Mouse (Mus musculus): ENCODE data around the gene Ctps2.
"Not testable (repeated sequence)": the region's sequence is repeated elsewhere in the genome, so short reads cannot be mapped to it uniquely, and the experiment has no call there.

The Ctps2 gene

GRCm38 (mm10) chrX:162900938-162901337, at the start of gene Ctps2:
Gene Ctps2, plus strand, starts transcription at chrX:162901238.
- no peak for DNase-seq (ENCODE audit: low read depth, low spot score)

- DNase-seq (ENCODE audit: low read depth, low spot score), result no peak
These were observed 32.6 kb upstream of the Ctps2 start for GRCm38 (mm10) chrX:162868294-162868965.

DNA sequence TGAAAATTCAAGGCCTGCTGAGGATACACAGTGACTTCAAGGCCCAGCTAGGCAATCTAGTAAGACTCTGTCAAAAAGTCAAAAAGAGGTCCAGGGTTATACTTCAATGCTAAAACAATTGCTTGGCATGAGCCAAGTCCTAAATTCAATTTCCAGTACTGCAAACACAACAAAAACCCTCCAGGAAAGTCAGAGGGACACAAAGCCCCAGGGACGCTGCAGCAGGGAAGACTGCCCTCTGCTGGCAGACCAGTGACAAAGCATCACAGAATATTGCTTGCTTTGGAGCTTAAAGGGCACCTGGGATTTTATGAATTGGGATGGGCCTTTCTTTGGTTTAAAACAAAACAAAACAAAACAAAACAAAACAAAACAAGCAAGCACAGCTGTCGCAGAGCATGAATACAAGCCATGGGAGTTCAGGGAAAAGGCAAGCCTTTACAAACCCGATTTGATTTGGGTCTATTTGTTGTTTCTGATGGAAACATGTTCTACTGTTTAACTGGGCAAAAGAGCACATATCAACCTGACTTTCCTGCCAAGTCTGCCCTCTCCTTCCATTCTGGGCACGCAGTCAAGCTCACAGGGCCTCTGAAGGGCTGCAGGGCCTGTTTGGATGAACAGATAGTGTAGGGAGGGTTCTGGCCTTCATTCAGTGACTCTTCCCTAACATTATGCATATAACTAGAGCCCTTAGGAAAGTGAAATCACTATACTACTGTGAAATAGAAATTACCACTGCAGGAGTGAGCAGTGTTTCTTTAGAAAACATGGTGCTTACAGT, 29.1 kb upstream of the Ctps2 start:
- no peak for DNase-seq (ENCODE audit: low read depth, low spot score)

- DNase-seq (ENCODE audit: low read depth, low spot score), result no peak
These were observed 27.3 kb upstream of the Ctps2 start for GRCm38 (mm10) chrX:162873761-162874160.

DNA sequence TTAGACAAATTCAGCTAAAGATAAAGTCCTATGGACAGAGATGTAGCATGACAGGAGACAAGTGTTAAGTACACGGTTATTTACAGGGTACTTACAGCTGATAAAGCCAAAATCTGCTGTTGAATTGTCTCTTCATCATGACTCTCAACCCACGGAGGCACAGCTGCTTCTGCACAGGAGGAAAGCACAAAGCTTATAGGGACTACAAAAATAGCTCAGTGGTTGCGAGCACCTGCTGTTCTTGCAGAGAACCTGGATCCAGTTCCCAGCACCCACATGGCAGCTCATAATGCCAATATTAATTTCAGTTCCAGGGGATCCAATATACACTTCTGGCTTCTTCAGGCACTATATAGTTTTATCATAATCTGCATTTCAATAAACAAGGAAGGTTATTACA, 22.8 kb upstream of the Ctps2 start:
- DNase-seq (ENCODE audit: low read depth, low spot score), result no peak

- DNase-seq (ENCODE audit: low read depth, low spot score), result peak; percentile 67
These were observed 13.0 kb upstream of the Ctps2 start, which contains the start of gene Syap1 for GRCm38 (mm10) chrX:162887931-162888511. Gene Syap1, minus strand, starts transcription at chrX:162888447.

GRCm38 (mm10) chrX:162888575-162889223, 12.3 kb upstream of the Ctps2 start:
- not testable (repeated sequence) for DNase-seq (ENCODE audit: low read depth, low spot score)

DNA sequence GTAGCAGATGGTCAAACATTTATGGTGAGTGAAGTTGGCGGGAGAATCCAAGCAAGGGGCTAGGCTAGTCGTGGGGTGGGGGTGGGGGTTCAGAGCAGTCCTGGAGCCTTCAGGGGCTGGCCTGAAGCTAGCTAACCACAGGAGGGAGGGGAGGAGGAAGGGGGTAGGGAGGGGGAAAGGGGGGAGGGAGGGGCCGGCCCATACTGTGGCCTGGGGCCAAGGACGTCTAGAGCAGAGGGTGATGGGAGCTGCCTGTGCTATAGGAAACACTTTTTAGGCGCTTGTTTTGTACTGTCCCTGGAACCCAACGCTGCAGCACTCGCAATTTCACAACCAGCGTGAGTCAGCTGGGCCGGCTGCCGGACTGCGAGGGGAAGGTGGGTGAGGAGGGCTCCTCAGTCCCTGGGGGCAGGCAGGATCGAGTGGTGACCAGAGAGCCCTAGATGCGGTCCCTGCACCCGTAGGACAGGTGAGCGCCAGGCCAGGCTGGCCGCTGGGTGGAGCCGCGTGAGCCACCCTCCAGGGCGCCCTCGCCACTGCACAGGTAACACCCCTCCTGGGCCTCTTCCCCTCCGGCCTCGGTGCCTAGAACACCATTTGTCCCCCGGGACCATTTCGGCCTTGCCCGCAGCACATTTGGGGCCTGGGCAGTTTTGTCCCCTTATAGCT, 467 bp downstream of the Ctps2 start:
- DNase-seq (ENCODE audit: low read depth, low spot score), result no peak

DNA sequence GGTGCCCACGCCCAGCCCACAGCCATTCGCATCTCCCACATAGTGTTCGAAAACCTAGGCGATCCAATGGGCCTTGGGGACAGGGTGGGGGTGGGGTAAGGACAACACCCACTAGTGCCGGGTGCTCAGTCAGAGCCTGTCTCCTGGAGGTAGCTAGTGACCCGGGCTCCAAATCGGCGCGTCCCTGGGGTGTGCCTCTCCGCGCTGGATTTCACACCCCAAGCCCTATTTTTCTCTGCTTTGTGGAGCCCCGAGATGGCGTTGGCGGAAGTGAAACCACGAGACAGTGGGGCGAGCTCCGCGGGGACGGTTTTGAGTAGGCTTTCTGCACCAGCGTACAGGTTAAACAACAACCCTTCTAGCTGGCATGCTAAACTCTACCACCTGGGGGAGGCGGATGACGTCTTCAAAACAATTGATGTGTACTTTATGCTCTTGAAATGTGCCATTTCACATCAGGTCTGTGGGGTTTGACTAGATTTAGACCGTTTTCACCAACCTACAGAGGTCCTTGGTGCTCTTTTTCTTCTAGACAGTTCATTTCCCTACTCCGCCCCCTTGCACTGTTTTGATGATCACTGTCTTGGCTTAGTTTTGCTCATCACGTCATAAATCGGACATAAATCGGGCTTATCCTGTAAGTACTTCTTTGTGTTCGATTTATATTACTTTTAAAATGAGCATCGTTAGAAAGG, 1.1 kb downstream of the Ctps2 start:
- no peak for DNase-seq (ENCODE audit: low read depth, low spot score)

DNA sequence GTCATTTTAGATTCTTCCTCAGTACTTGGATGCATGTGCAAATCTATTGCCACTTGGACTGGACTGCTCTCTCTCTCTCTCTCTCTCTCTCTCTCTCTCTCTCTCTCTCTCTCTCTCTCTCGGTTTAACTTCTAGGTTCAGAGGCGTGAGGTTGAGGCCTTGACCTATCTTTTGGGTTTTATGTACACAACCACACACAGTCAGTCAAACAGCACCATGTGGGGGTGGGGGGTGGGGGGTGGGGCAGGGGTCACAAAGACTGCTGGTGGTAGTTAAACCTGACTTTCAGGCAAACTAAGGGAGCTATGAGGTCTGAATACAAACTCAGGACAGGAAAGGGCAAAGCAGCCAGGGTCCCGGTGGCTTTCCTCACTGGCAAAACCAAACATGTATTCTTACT, 6.5 kb downstream of the Ctps2 start:
- no peak for DNase-seq (ENCODE audit: low read depth, low spot score)

GRCm38 (mm10) chrX:162913651-162914050, 12.6 kb downstream of the Ctps2 start:
- DNase-seq (ENCODE audit: low read depth, low spot score), result no peak

GRCm38 (mm10) chrX:162915697-162916096, 14.7 kb downstream of the Ctps2 start:
- DNase-seq (ENCODE audit: low read depth, low spot score), result no peak

DNA sequence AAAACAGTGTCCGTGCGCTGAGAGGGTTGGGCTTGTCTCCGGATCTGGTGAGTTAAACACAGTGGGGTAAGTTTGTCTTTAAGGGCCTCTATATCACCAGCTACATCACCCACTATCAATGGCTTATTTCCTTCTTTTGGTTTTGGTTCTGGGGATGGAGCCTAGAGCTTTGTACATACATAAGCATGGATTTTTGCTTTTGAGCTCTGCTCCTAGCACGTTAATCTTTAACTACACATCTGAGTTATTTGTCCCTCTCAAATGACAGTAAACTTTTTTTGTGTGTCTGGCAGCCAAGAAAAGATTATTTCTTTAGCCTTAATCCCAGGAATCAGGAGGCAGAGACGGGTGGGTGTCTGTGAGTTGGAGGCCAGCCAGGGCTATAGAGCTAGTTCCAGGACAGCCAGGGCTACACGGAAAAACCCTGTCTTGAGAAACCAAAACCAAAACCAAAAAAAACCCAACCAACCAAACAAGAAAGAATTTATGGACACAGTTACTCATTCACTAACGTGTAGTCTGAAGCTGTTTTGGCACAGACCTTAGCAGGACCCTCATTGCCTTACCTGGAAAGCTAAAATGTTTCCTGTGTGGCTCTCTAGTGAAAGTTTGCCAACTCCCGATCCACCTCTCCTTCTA, 20.6 kb downstream of the Ctps2 start:
- DNase-seq (ENCODE audit: low read depth, low spot score), result no peak

- DNase-seq (ENCODE audit: low read depth, low spot score), result no peak
These were observed 30.4 kb downstream of the Ctps2 start for GRCm38 (mm10) chrX:162931467-162931866.

DNA sequence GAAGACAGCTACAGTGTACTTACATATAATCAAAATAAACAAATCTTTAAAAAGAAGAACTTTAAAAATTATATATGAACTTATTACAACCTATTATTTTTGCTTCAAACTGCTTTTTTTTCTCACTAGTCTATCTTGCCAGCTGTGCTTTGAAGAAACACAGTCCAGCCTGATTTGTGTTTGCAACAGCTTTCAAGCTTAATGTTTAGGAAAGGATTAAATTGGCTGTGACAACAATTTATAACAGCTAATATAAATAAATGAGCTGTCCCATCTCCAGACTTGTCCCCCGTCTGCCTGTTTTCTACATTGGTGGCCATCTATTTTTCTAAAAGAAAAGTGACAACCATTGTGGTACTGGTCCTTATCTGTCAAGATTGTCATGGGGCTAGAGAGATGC, 41.0 kb downstream of the Ctps2 start:
- DNase-seq (ENCODE audit: low read depth, low spot score), result no peak

GRCm38 (mm10) chrX:162949811-162950439, 48.9 kb downstream of the Ctps2 start:
- no peak for DNase-seq (ENCODE audit: low read depth, low spot score)

GRCm38 (mm10) chrX:162957921-162958320, 56.9 kb downstream of the Ctps2 start:
- no peak for DNase-seq (ENCODE audit: low read depth, low spot score)

GRCm38 (mm10) chrX:162963840-162964239, 62.8 kb downstream of the Ctps2 start:
- DNase-seq (ENCODE audit: low read depth, low spot score), result no peak

DNA sequence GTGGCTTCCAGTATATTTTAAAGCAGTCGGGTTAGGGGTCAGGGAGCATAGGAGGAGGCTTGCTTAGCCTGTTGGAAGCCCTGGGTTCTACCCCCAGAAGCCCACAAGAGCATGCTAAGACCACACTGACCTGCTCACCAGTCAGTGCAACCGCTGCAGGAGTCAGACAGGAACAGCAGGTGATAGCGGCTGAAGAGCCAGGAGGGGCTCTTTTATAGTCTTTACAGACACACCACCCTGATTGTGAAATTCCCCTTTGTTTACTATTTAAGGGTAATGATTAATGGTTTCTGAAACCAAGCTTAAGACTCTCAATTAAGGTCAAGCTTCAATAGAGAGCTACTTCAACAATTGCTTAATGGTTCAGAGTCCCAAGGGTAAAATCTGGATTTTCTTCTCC, 63.3 kb downstream of the Ctps2 start, which contains the start of gene S100g:
Gene S100g (minus strand): TSS at position 217 of the 400 bp plus-strand sequence.
- no peak for DNase-seq (ENCODE audit: low read depth, low spot score)

DNA sequence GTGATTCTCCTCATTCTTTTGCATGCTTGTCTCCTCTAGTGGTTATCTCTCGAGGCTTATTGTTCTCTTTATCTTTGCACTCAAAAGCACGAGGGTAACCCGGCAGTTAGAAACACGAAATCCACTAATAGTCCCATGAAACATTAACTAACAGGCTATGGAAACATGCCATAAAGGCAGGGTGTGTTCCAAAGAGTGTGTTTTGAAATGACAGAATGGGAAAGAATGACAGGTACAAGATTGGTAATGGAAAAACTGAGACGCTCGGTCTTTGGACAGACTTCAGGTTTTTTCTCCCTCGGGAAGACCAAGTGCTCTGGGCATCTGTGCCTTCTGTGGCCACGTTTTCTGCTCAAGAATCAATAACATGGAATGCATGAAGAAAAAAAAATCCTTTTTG, 66.4 kb downstream of the Ctps2 start:
- DNase-seq (ENCODE audit: low read depth, low spot score), result no peak
